Mouse (Mus musculus): Measurements from ENCODE around the gene Mrpl30. TPM values are rescaled to one million over a fixed set of nuclear protein-coding genes. Genes with fewer than 3 reads are reported as not detected.

Gene Mrpl30
- polyA plus RNA-seq, 1 experiment from 2014 or later: 210 TPM

GRCm38 (mm10) chr1:37916393-37916792 lies 26.1 kb downstream of the Mrpl30 start, which contains the start of gene Lyg2:
TSS of gene Lyg2 (minus strand) at chr1:37916493.
- Histone ChIP-seq H3K9ac (replicated peaks) (no peak within 1 kb of the TSS), H3K9me3 (no peaks in the 10 kb centered on the region), H3K27me3 (no peaks in the 10 kb centered on the region), H3K4me3 (no peak within 1 kb of the TSS), H3K4me2 (replicated peaks) (no peak within 1 kb of the TSS), H3K4me1 (no peaks in the 10 kb centered on the region), H3K36me3 (no peaks in the 10 kb centered on the region), H3K27ac (replicated peaks) (no peak within 1 kb of the TSS)
- ATAC-seq (ENCODE audit: low FRiP score, low read depth): no peak
- WGBS: 87% methylated on average over 5 of the region's 5 CpGs

- Histone ChIP-seq H3K4me2 (replicated peaks) (no peak overlapping the region), H3K9me3 (no peaks in the 10 kb centered on the region), H3K4me1 (no peaks in the 10 kb centered on the region), H3K4me3 (no peak overlapping the region), H3K27me3 (no peaks in the 10 kb centered on the region), H3K9ac (replicated peaks) (no peak overlapping the region), H3K36me3 (no peaks in the 10 kb centered on the region), H3K27ac (replicated peaks) (no peak overlapping the region)
- 80% methylated on average over 13 of the region's 13 CpGs for WGBS
- no peak for ATAC-seq (ENCODE audit: low FRiP score, low read depth)
These were observed 27.4 kb downstream of the Mrpl30 start for GRCm38 (mm10) chr1:37917666-37918065.

- H3K27me3 ChIP-seq: no peaks in the 10 kb centered on the region
- WGBS: 84% methylated on average over 6 of the region's 6 CpGs
- H3K36me3 ChIP-seq: no peaks in the 10 kb centered on the region
- no peak for ATAC-seq (ENCODE audit: low FRiP score, low read depth)
- no peak overlapping the region for H3K4me3 ChIP-seq
- H3K4me2 ChIP-seq (replicated peaks): no peak overlapping the region
- H3K9me3 ChIP-seq: no peaks in the 10 kb centered on the region
- H3K4me1 ChIP-seq: no peaks in the 10 kb centered on the region
- H3K27ac ChIP-seq (replicated peaks): no peak overlapping the region
- no peak overlapping the region for H3K9ac ChIP-seq (replicated peaks)
These were observed 27.8 kb downstream of the Mrpl30 start for GRCm38 (mm10) chr1:37918096-37918495.

DNA sequence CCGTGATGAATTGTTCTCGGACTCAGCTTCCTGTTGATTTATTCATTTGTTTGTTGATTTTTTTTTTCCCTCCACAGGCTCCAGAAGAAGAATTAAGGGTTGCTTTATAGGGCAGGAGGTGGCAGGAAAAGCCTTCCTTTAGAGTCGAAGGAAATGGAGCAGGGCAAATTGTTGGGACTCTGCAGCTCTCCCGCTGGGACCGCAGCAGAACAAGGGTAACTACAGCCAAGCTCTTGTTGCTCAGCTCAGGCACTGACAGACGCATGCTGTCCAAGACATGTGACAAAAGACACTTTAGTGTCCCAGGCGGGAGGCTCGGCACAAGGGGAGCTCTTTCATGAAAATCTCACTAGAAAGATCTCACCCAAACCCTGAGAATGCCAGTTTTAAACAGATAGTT lies 32.3 kb downstream of the Mrpl30 start:
- Histone ChIP-seq H3K27ac (replicated peaks) (no peak overlapping the region), H3K4me1 (no peaks in the 10 kb centered on the region), H3K27me3 (no peaks in the 10 kb centered on the region), H3K36me3 (no peaks in the 10 kb centered on the region), H3K4me3 (no peak overlapping the region), H3K9ac (replicated peaks) (no peak overlapping the region), H3K4me2 (replicated peaks) (no peak overlapping the region), H3K9me3 (no peaks in the 10 kb centered on the region)
- ATAC-seq (ENCODE audit: low FRiP score, low read depth): no peak
- WGBS: 74% methylated on average over 8 of the region's 8 CpGs

DNA sequence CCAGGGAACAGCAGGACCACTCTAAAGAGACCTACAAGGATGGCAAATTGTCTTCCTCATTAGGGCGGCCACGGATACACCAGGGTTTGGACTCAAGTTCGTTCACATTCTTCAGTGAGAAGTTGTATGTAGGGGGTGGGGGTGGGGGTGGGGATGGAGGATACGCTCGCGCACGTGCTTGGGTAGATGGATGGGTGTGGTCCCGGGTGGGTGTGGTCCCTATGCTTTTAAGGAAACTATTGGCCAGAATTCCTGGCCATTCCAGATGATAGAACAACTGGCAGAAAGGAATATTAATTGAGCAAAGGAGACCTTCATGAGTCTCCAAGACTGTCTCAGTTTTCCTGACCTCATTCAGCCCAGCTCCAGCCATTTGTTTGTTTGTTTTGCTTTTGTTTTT lies 35.7 kb downstream of the Mrpl30 start:
- WGBS: 86% methylated on average over 8 of the region's 8 CpGs
- no peak overlapping the region for H3K9ac ChIP-seq (replicated peaks)
- H3K36me3 ChIP-seq: no peaks in the 10 kb centered on the region
- no peaks in the 10 kb centered on the region for H3K4me1 ChIP-seq
- no peaks in the 10 kb centered on the region for H3K9me3 ChIP-seq
- H3K27ac ChIP-seq (replicated peaks): no peak overlapping the region
- no peak for ATAC-seq (ENCODE audit: low FRiP score, low read depth)
- H3K4me2 ChIP-seq (replicated peaks): no peak overlapping the region
- H3K4me3 ChIP-seq: no peak overlapping the region
- H3K27me3 ChIP-seq: no peaks in the 10 kb centered on the region

DNA sequence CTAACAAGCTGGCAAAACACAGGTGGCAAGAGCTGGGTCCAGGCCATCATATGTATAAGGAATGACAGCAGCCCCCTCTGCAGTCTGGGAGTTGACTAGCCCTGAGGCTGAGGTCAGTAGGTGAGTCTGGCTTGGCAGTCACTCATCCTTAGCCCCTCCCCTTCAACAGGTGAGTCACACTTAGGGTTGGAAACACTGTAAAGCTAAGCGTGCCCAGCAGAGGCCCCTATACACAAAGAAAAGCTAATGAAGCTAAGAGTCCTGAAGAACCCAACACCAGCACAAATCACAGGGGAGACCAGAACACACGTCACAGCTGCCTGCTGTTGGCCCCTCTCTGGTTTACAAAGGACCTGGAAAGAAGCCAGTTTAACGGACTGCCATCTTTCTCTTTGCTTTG lies 41.5 kb downstream of the Mrpl30 start:
- ATAC-seq (ENCODE audit: low FRiP score, low read depth): no peak
- no peaks in the 10 kb centered on the region for H3K27me3 ChIP-seq
- no peaks in the 10 kb centered on the region for H3K4me1 ChIP-seq
- H3K36me3 ChIP-seq: no peaks in the 10 kb centered on the region
- 22% methylated on average over 3 of the region's 3 CpGs for whole genome bisulfite sequencing
- H3K9me3 ChIP-seq: no peaks in the 10 kb centered on the region
- no peak overlapping the region for H3K4me3 ChIP-seq
- no peak overlapping the region for H3K27ac ChIP-seq (replicated peaks)
- no peak overlapping the region for H3K4me2 ChIP-seq (replicated peaks)
- no peak overlapping the region for H3K9ac ChIP-seq (replicated peaks)

Other genes starting within 250 kb of the Mrpl30 start
- gene 2010300C02Rik, start 170.4 kb upstream of the Mrpl30 start, polyA plus RNA-seq (2016; fragmentation: Nextera tagmentation; extraction: Ambion mirVana): 0.75 and 0.98 TPM in 2 replicates
- gene Tsga10, start 24.0 kb upstream of the Mrpl30 start, polyA plus RNA-seq (2016; fragmentation: Nextera tagmentation; extraction: Ambion mirVana): 22.5 and 26.2 TPM in 2 replicates
- 7.4 and 7.7 TPM in 2 replicates for gene Lipt1, start 18.7 kb upstream of the Mrpl30 start, polyA plus RNA-seq (2016; fragmentation: Nextera tagmentation; extraction: Ambion mirVana)
- 20.4 TPM in 2 replicates for gene Mitd1, start 66 bp upstream of the Mrpl30 start, polyA plus RNA-seq (2016; fragmentation: Nextera tagmentation; extraction: Ambion mirVana)
- not detected in 2 replicates for gene Lyg2, start 26.0 kb downstream of the Mrpl30 start, polyA plus RNA-seq (2016; fragmentation: Nextera tagmentation; extraction: Ambion mirVana)
- gene Lyg1, start 67.3 kb downstream of the Mrpl30 start, polyA plus RNA-seq (2016; fragmentation: Nextera tagmentation; extraction: Ambion mirVana): not detected in 2 replicates
- 146 and 166 TPM in 2 replicates for gene Txndc9, start 107.4 kb downstream of the Mrpl30 start, polyA plus RNA-seq (2016; fragmentation: Nextera tagmentation; extraction: Ambion mirVana)
- gene Eif5b, start 107.5 kb downstream of the Mrpl30 start, polyA plus RNA-seq (2016; fragmentation: Nextera tagmentation; extraction: Ambion mirVana): 28.3 and 29.1 TPM in 2 replicates
- gene Rev1, start 239.3 kb downstream of the Mrpl30 start, polyA plus RNA-seq (2016; fragmentation: Nextera tagmentation; extraction: Ambion mirVana): 44.8 and 47.7 TPM in 2 replicates

Data from midbrain, embryonic 12.5 days (tissue).